Mouse (Mus musculus) liver, postnatal 0 days (tissue): ENCODE data around the gene Gimap4.

Source experiments
- CTCF ChIP-seq: sonication (generic); IDR thresholded peaks from 2 replicates; pipeline ENCODE4 v1.5.1; 2016; ENCODE audit warnings: antibody characterized with exemption, low read depth
- EP300 ChIP-seq: IDR thresholded peaks from 2 replicates; pipeline ENCODE4 v1.6.1; 2016; ENCODE audit warnings: antibody characterized with exemption, low read depth, mild to moderate bottlenecking

DNA sequence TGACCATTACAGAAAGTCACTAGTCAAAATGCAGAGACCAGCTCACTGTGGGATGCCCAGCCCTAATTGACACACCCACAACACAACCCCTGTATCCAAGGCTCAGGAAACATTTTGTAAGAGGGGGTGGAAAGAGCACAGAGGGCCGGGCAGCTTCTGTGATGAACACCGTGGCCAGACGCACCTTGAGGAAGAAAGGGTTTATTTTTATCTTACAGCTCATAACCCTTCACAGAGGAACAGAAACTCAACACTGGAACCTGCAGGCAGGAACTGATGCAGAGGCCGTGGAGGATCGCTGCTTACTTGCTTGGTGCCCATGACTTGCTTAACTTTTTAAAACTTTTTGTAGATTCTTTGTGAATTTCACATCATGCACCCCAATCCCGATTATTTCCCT is 8.6 kb downstream of the Gimap4 start:
- TF ChIP-seq CTCF (no peak), EP300 (no peak)
